Mouse (Mus musculus) cerebellum, adult (tissue): ENCODE results near the gene Wdr61.
"Not testable (repeated sequence)": the region's sequence is repeated elsewhere in the genome, so short reads cannot be mapped to it uniquely, and the experiment has no call there.

Experiments used
- ATAC-seq: cut with Nextera tagmentation; 2 replicates; pipeline ENCODE4 v1.9.2; 2017; ENCODE audit warnings: mild to moderate bottlenecking, moderate library complexity, mixed read lengths; ENCODE audit not compliant: insufficient number of reproducible peaks, low FRiP score, low TSS enrichment

The Wdr61 gene

DNA sequence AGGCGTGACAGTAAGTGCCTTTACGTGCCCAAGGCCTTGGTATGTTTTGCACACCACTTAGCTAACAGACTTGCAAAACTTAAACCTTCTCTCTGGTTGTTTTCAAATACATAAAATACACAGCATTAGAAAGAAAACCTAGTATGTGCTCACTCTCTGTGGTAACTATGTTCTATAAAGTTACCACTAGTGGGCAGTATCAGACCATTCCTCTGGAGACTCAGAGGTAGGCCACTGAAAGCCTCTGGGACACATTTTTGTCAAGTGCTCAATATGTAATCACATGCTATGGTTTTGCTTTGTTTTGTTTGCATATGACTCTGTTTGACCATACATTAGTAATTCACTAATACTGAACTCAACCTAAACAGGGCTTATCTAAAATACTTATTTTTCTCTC is 2.2 kb downstream of the Wdr61 start:
- no peak for ATAC-seq

DNA sequence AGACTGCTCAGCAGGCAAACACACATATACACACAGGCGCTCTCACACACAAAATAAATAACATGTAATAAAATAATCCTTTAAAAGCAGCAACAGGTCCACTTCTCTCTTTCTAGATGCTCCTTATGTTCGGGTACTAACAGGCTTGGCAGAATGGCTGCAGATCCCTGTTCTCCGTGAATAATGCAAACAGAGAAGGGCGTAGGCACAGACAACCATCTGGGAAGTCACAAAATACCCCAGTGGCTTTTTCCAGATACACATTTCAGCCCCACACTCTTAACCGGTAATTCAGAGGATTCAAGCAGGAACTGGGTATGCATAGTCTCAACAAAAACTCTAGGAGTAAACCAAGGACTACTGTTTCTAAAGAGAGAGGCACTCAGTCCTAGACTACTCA is 8.0 kb downstream of the Wdr61 start:
- ATAC-seq: no peak

DNA sequence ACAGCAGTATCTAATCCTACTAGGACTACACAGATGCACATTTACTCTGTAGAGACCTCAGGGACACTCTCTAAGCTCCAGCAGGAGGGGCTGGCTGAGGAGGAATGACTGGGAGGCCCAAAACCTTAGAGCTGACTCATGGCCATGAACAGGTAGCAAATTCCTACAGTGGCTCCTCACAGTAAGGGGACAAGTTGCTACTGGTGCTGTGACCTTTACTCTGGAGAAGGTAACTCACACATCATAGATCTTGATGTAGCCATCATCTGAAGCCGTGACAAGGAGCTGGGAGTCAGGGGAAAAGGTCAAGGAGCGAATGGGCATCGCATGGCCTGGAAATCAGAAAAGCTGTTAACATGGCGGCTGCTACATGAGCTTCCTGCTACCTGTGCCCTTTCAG is 11.7 kb downstream of the Wdr61 start:
- ATAC-seq: no peak

DNA sequence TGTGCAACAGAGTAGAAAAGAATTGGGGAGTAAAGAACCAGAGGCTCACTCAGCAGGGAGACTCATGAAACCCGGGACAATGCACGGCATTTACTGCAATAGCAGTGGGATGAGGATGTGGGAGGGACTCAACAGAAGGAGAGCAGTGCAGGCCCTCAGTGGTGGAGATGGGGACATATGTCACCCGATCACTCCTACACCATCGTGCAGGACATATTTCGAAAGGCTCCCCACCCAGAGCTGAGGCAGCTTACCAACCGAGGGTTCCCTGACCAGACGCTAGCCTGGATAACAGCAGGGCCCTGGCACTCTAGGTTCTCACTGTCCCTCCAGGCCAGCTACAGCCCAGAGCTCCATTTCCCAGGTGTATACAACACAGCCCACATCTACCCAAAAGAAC is 12.2 kb downstream of the Wdr61 start:
- no peak for ATAC-seq

DNA sequence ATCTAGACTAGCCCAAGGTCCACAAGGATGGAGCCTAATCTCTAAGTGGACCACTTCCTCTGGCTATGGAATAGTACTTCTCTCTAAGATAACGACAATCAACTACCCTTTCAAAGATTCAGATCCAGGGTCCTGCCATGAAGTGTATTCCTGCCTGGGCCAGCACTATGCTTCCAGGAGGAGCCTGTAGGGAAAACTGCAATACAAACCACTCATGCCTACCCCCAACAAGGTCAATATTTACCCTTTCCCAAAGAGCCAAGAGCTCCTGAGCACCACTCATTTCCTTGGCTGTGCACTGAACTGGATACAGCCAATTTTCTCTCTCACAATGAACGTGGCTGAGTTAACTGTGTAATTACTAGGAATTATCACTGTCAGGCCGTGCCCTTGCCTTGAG is 16.8 kb downstream of the Wdr61 start:
- no peak for ATAC-seq

DNA sequence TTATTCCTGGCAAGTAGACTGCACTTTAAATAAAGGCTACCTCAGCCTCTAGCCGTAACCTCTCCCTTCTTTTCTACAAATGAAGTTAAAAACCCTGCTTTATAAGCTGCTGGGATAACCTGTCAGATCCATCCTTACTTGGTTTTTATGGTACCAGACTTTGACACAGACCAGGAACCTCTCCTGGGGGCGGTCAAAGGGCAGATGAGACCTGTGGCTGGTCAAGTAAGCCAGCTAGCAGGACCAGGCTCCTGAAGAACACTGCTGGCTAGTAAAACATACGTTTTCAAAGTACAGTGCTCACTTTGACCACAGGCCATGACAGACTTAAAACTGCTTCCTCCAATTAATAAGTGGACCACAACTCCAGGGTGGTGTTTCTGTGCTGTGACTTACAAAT is 18.5 kb downstream of the Wdr61 start:
- ATAC-seq: no peak

DNA sequence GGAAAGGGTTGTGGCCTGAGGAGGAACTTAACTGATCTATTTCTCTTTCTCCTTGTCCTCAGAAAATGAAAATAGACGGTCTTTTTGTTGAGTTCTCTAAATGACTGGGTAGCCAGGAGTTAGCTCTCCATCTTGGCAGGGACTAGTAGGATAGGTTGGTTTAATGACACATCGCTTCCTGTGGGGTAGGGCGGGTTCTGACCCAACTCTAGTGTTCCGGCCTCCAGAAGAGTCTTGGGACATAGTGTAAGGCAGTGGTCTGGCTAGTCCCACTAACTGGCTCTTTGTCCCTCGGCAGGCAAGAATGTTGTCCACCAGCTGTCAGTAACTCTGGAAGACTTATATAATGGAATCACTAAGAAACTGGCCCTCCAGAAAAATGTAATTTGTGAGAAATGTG is 26.2 kb downstream of the Wdr61 start:
- no peak for ATAC-seq

DNA sequence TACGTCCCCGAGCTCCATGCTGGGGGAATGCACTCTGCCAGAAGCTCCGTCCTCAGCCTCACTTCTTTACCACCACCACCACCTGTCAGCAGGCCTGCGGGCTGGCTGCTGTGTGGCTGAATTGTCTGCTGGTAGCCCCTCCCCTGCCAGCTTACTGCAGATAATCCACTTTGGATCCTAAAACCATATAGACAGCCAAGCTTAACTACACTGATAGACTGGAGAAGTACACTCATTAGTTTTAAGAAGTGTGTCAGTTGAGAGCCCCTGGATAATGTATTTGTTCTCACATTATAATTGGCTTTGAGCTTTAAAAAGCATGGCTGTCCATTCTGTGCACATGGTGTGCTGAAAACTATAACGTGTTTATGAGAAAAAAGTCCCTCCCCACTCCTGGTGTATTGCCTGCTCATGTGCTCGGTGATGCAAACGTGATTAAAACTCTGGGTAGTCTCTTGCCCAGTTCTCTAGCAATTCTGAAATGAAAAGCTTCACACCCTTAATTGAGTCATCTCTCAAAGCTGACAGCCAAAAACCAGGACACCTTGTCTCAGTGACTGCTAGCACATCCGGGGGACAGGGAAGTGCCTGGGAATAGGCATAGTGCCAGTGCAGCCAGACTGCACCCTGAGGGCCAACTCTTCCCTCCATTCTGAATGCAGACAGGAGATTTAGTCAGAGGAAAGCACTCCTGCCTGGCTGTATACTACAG is 26.9 kb downstream of the Wdr61 start:
- ATAC-seq: no peak; the same call in 1 of the 2 replicates

DNA sequence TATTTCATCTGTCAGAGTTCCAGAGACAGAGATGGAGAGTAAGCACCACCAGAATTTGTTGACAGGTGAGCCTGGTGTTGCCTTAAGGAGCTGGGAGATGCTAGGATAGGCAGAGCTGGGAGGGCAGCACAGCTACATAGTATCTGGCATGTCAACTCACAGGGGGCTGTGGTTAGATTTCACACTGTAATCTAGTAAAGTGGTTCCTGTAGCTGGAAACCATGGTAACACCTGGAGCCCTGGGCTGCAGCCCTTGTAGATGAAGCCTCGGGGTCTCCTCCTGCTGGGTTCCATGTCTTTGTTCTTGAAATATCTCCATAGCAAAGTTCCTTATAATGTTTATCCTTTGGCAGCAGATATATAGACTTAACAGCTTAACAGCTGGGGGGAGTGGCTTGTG is 28.8 kb downstream of the Wdr61 start:
- ATAC-seq: no peak

DNA sequence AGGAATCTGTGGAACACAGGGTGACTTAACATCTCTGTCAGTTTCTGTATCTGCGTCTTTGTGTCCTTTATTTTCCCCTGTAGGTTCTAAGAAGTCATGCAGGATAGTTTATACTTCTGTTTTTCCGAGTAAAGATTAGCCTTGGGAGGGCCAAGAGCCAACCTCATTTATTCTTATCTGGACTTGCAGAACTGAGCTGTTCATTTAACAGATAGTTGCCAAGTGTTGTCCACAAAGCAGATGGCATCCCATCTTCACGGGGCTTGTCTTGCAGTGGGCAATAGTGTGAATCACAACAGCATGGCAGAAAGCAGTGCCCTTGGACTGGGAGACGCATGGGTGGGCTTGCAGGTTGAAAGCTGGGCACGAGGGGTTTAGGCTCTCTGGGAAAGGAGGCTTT is 30.0 kb downstream of the Wdr61 start:
- ATAC-seq: no peak

DNA sequence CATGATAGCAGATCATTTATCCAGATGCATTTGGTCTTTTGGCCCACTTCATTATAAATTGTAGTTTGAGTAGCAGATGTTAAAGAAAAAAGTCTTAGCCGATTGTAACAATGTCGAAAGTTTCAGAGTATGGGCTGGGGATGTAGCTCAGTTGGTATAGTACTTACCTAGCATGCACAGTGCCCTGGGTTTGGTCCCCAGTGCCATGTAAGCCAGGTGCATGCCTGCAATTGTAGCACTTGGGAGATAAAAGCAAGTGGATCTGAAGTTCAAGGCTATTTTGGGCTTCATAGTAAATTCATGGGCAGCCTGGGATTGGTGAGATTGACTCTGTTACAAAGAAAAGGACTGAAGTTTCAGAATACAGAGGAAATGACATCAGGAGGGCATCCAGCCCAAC is 31.7 kb downstream of the Wdr61 start:
- no peak for ATAC-seq

DNA sequence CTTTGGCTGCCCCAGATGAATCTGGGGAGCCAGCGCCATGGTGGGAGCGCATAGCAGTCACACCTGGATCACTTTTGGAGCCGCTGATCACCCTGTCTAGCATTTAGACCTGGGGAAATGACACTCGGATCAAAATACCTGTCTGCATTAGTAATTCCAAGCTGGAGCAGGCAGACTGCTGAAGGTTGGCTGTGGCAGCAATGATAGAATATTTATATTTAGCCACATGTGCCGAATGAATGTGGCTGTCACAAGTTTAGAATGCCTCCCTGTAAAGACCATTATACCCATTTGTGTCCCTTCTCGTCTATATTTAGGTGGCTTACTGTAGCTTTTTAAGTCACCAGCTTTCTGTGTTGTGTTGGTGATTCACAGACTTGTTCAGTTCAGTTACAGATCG is 33.6 kb downstream of the Wdr61 start:
- ATAC-seq: no peak

DNA sequence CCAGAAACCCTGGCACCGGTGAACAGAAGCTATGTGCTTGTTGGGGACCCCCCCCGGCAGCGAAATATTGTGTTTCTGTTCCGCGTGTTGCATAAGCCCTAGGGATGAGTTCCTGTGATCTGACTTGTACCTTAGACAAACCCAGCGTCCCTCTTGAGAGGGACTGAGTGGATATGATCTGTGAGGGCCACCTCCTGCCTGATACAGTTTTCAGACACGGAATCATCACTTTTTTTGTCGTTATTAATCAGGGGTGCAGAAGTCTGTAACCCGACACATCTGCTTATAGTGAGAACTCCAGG is 34.2 kb downstream of the Wdr61 start:
- ATAC-seq: peak; percentile 33; the same call in 1 of the 2 replicates

DNA sequence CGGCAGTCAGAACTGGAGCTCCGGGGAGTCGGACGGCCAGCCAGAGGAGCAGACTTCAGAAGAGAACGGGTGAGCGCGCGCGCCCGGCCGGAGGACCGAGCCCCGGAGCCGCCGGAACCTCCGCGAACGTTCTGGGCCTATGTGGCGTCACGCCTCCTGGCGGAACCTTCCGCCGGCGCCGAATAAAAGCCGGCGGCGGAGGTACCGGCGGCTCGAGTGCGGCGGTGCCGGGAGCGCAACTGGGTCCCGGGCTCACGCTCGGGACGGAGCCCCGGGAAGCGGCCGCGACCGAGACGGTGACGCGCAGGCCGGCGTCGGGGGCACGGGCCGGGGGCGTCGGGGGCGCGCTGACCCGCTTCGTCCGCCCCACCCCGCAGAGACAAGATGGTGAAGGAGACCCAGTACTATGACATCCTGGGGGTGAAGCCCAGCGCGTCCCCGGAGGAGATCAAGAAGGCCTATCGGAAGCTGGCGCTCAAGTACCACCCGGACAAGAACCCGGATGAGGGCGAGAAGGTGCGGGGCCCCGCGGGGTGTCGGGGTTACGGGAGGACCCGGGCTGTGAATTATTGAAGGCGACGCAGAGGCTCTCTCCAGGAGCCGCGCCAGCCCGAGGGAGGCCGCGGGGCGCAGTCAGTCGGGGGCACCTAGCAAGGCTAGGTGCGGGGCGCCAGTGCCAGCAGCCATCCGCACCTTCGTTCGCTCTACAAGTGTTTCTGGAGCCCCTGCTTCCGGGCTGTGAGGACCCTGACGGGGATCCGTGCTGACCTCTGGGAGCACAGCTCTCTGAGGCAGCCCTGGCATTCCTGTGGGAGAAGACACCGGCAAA is 34.8 kb downstream of the Wdr61 start:
- ATAC-seq: peak; percentile 67

DNA sequence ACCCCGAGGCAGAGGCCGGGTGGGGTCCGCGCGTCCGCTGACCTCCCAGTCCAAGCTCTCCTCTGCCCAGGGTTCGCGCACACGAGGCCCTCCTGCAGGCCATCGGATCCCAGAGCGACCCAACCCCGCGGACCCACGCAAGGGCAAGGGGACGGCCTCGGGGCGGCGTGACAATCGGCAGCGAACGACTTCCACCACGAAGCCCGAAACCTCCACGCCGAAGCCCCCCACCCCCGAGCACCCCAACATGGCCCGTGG is 35.3 kb downstream of the Wdr61 start:
- ATAC-seq: peak; percentile 23; the same call in 1 of the 2 replicates

DNA sequence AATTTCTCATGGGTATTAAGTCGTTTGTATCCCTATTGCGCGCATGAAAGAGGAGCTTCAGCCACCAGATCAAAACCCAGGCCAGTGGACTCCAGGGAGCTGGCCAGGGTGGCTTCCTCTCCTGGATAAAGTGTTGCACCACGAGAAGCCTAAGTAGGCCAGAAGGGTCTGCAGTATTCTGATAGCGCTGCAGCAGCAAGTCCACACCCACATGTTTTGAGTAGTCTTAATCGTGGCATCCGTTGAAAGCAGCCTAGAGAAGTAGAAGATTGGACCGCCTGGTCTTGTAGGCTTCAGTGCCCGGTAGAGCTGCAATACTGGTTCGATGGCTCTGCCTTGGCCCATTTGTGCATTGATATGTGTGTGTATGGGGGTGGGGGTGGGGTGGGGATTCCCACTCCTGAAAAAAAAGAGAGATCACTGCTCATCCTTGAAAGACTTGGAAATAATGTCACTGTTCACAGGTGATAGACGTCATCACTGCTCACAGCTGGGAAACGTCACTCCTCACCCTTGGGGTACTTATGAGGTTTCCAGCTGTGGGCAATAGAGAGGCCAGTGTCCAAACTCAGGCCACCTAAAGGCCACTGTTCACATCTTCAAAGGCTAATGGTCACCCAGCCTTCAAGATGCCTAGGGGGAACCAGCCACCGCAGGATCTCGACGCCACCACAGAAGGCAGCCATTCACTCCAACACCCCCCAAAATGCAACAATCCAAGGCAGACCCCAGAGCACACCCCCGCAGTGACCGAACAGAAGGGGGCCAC is 35.8 kb downstream of the Wdr61 start, which contains the start of gene Dnaja4:
Dnaja4 (plus strand) TSS at position 556 of the 769 bp plus-strand sequence.
- ATAC-seq: no peak

DNA sequence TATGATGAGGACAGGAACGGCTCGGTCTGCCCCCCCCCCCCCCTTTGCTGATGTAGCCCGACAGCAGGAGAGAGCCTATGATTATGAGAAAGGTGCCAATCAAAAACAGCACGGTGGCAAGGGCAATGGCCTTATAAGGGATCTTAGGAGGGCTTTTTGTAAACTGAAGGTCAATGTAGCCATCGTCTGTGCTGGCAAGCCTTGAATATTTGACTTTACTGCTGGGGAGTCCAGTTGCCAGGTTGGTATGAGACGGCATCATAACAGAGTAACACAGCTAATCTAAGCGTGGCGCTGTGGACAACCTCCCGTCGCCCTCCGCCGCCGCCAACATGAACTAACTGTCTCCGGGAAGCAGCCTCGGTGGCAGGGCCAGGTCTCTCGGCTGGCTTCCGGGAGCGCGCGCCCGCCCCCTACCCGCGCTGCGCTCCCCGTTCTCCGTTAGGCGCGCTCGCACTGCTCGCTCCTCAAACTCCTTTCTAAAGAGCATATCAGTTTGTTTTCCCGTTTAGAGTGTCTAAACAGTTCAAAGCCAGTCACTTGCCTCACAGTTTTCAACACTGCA is 43.0 kb downstream of the Wdr61 start:
- ATAC-seq: peak; percentile 56; the same call in 1 of the 2 replicates

DNA sequence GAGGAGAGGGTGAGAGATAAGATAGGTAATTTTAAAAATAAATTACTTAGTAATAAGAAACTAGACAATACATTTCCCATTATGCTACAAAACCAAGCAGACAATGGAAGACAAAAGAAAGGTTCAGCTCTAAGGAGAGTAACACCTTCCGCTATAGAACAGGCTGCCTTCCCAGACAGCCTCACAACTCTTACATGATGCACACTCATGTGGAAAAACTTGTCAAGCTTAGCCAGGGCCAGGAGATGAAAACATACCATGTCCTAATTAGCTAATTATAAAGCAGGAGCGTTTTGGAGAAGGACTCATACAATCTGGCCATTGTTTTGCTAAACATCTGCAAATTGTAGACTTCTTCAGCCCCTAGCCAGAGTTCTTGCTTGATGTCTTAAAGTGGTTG is 43.6 kb downstream of the Wdr61 start:
- not testable (repeated sequence) for ATAC-seq

DNA sequence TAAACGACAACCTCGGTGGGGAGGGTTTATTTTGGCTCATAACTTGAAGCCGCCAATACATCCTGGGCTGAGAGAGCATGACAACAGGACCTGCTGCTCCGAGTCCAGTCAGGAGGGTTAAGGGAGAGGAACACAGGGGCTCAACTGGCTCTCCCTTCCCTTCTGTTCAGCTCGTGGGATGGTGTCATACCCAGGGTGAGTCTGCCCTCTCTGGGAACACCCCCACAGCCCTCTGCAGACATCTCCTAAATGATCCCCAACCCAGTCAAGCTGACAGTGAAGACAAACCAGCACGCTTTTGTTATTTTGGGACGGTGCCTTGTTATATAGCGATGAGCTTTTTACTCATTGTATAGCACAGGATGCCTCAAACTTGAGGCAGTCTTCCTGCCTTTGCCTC is 44.9 kb downstream of the Wdr61 start:
- no peak for ATAC-seq

DNA sequence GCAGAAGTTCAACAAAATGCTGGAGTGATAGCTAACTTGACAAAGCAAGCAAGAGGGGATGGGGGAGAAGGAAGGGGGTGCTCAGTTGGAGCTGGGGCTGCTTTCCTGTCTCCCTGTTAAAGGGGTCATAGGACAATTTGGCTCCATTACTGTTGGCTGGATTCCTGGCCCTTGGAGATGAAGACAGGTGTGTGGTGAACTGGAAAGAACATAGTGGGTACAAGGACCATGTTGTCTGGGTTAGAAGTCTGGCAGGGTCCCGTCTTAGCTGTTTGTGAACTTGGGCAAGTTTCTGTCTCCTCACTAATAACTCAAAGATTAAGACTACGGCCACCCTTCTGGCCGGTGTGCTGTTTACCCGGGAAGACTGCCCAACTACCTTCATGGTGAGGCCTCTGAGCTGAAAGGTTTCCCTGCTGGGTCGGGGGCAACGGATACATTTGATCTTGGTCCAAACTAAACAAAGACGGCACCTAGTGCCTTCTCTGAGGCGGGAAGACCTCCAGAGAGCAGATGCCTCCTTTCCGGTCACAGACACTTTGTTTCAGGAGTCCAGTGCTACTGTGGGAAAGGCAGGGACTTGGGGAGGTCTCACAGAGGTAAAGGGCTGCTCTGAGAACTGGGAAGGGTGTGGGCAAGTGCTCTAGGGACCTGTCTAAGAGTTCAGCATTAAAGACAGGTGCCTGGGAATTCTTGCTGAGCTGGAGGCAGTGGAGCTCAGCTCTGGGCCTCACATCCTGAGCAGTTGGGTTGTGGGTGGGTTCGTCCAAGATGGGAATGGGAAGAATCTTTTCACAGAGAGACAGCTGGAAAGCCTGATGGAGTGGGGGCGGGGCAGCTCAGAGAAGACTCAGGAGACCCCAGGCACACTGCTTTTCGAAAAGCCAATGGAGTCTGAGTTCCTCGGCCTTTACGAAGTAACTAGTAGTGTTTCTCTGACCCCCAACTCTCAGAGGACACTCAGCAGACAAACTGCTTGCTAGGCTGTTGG is 46.8 kb downstream of the Wdr61 start:
- no peak for ATAC-seq
